Mouse (Mus musculus) thymus, adult 2 months (tissue): ENCODE measurements at regions not wholly inside any gene's neighbourhood (a gene's known extent, or its start where the extent isn't known, plus 50 kb on each side); places are given as distances from the start of the nearest gene placed in this dataset.

Source experiments
- CTCF ChIP-seq: fragments of 200-500 bp; IDR thresholded peaks from 2 replicates; pipeline ENCODE4 v1.5.1; 2012; ENCODE audit warnings: mild to moderate bottlenecking, control low read depth, low read length, moderate library complexity, borderline replicate concordance; ENCODE audit not compliant: control insufficient read depth, poor library complexity, insufficient read depth; ENCODE audit errors: extremely low read depth
- POLR2A ChIP-seq: fragments of 200-500 bp; IDR thresholded peaks from 2 replicates; pipeline ENCODE4 v1.6.1; 2012; ENCODE audit warnings: mild to moderate bottlenecking, low read length, control low read depth, moderate library complexity; ENCODE audit not compliant: control insufficient read depth, poor library complexity, insufficient read depth; ENCODE audit errors: extremely low read depth

DNA sequence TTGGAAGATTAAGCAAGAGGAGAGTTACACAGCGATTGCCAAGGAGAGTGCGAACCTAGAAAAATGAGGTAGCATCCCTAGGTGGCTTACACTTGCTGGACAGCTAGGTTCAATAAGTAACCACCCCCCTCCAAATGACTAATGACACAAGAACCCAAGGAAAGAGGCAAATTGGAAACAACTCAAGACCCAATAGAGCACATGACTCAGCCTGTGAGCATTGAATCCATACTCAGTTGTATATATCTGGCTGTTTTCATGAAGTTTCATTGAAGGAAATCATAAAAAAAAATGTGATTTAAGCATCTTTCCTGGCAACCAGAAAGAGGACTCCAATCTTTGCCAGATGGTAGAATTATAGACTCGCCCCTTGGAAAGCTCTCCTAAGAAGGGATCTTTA lies 84.3 kb upstream of the Rmdn2 start:
- TF ChIP-seq POLR2A (no peak), CTCF (no peak)
